Mouse (Mus musculus) intestine, embryonic 14.5 days (tissue): Measurements from ENCODE around the gene Limk2. TPM values are rescaled to one million over a fixed set of nuclear protein-coding genes. Genes with fewer than 3 reads are reported as not detected.

ENCODE experiments used
- ATAC-seq: fragments of 200-750 bp; cut with Nextera tagmentation; replicated peaks from 2 replicates; pipeline ENCODE4 v1.8.0; 2017; ENCODE audit warnings: low read depth, moderate number of reproducible peaks, moderate TSS enrichment, moderate library complexity; ENCODE audit not compliant: low FRiP score, low TSS enrichment
- DNase-seq: peaks from one replicate; pipeline ENCODE4 v3.0.0-alpha.2; 2018; ENCODE audit warnings: low spot score
- H3K27ac ChIP-seq: fragments of 300-500 bp; sonication (generic); 2 replicates; pipeline ENCODE4 v1.5.1; 2014; ENCODE audit warnings: low read depth, mild to moderate bottlenecking, control low read depth
- H3K27me3 ChIP-seq: fragments of 300-500 bp; sonication (generic); replicated peaks from 2 replicates; pipeline ENCODE4 v1.6.1; 2014; ENCODE audit warnings: low read length, control low read depth; ENCODE audit not compliant: control insufficient read depth, insufficient read depth
- H3K36me3 ChIP-seq: fragments of 300-500 bp; sonication (generic); 2 replicates; pipeline ENCODE4 v1.6.1; 2014; ENCODE audit warnings: low read length, control low read depth; ENCODE audit not compliant: control insufficient read depth, insufficient read depth
- H3K4me1 ChIP-seq: fragments of 300-500 bp; sonication (generic); replicated peaks from 2 replicates; pipeline ENCODE4 v1.6.1; 2014; ENCODE audit warnings: low read length, control low read depth, mixed read lengths; ENCODE audit not compliant: control insufficient read depth, insufficient read depth
- H3K4me2 ChIP-seq: fragments of 300-500 bp; sonication (generic); 2 replicates; pipeline ENCODE4 v1.6.1; 2014; ENCODE audit warnings: low read length
- H3K4me3 ChIP-seq: fragments of 300-500 bp; sonication (generic); 2 replicates; pipeline ENCODE4 v1.5.1; 2014; ENCODE audit warnings: low read depth, low read length, control low read depth, mixed read lengths
- H3K9ac ChIP-seq: fragments of 300-500 bp; sonication (generic); 2 replicates; pipeline ENCODE4 v1.6.1; 2014; ENCODE audit warnings: mild to moderate bottlenecking, low read length
- H3K9me3 ChIP-seq: fragments of 300-500 bp; sonication (generic); 2 replicates; pipeline ENCODE4 v1.6.1; 2016; ENCODE audit warnings: low read length, control low read depth; ENCODE audit not compliant: control insufficient read depth
- WGBS: fragments of 180-500 bp; shearing (Covaris S2); extraction: QIAGEN DNeasy Blood & Tissue Kit; methylation state at CpG from one replicate; pipeline ENCODE4 v1.1.7; 2014; 5-methylcytosine and 5-hydroxymethylcytosine counted together
- polyA plus RNA-seq: library from polyadenylated mRNA; unstranded; fragments of >200 nt; fragmentation: Nextera tagmentation; extraction: Ambion mirVana; gene quantifications from 2 replicates; pipeline ENCODE4 v1.2.1, GENCODE M21; 2014

Limk2 gene
- polyA plus RNA-seq, 1 experiment from 2014 or later = 62.8 TPM

- Histone ChIP-seq H3K9me3 (no peaks in the 10 kb centered on the region), H3K4me1 (no peaks in the 10 kb centered on the region), H3K27me3 (no peaks in the 10 kb centered on the region), H3K4me2 (no peak overlapping the region), H3K36me3 (no peaks in the 10 kb centered on the region; the same call in 1 of the 2 replicates), H3K27ac (no peak overlapping the region), H3K9ac (no peak overlapping the region), H3K4me3 (no peak overlapping the region)
- DNase-seq (no peak), ATAC-seq (no peak)
- 78% methylated on average over 8 of the region's 8 CpGs for WGBS
Measured at GRCm38 (mm10) chr11:3444875-3445274, 35.9 kb upstream of the Limk2 start.

GRCm38 (mm10) chr11:3443091-3443490 lies 34.1 kb upstream of the Limk2 start:
- 89% methylated on average over 2 of the region's 2 CpGs for WGBS
- Histone ChIP-seq H3K9me3 (no peaks in the 10 kb centered on the region), H3K4me3 (no peak overlapping the region), H3K4me2 (no peak overlapping the region), H3K9ac (no peak overlapping the region), H3K36me3 (no peaks in the 10 kb centered on the region; the same call in 1 of the 2 replicates), H3K27ac (no peak overlapping the region), H3K4me1 (no peaks in the 10 kb centered on the region), H3K27me3 (no peaks in the 10 kb centered on the region)
- ATAC-seq = no peak
- DNase-seq = no peak

DNA sequence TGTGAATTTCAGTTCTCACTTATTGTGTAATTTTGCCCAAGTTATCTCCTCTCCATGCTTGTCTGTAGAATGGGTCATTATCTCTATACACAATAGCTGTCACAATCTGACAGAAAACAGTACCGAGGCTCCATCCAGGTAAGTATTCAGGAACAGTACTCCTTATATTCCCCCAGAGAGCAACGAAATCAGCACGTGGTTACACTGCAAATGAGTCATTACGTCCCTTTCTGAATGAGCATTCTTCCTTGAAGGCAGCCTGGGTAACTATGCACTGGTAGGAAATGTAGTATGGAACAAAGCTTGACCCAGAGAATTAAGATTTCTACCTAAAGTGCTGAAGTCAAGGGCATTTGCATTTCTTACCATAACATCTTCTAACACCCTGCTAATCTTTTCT lies 33.7 kb upstream of the Limk2 start:
- no peak for ATAC-seq
- H3K27ac ChIP-seq = no peak overlapping the region
- H3K9me3 ChIP-seq = no peaks in the 10 kb centered on the region
- no peak for DNase-seq
- WGBS = 81% methylated on average over 4 of the region's 4 CpGs
- H3K4me2 ChIP-seq = no peak overlapping the region
- no peaks in the 10 kb centered on the region for H3K36me3 ChIP-seq
- no peak overlapping the region for H3K9ac ChIP-seq
- no peak overlapping the region for H3K4me3 ChIP-seq
- H3K4me1 ChIP-seq = no peaks in the 10 kb centered on the region
- H3K27me3 ChIP-seq = no peaks in the 10 kb centered on the region

DNA sequence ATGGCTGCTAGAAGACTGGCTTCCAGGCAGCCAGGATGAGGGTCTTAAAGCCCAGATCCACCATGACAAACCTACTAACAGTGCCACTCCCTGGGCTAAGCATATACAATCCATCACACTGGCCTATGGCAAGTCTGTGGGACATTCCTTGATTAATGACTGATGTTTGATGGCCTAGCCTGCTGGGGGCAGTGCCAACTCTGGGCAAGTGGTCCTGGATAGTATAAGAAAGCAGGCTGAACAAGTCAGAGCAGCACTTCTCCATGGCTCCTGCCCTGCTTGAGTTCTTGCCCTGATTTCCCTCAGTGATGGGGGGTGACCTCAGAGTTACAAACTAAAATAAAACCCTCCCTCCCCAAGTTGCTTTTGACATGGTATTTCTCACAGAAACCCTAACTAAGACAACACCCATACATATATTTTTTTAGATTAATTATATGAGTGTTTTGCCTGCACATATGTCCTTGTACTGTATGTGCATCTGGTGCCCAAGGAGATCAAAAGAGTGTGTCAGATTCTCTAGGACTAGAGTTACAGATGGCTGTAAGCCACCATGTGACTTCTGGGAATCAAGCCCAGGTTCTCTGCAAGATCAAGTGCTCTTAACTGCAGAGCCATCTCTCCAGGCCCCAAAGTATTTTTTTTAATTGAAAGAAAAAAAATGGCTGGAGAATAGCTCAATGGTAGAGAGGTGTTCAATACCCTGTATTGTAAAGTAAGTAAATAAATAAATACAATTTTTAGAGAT lies 32.9 kb upstream of the Limk2 start:
- H3K36me3 ChIP-seq = no peaks in the 10 kb centered on the region
- H3K27ac ChIP-seq = no peak overlapping the region
- DNase-seq = no peak
- ATAC-seq = no peak
- no peaks in the 10 kb centered on the region for H3K9me3 ChIP-seq
- H3K4me2 ChIP-seq = no peak overlapping the region
- no peaks in the 10 kb centered on the region for H3K4me1 ChIP-seq
- H3K27me3 ChIP-seq = no peaks in the 10 kb centered on the region
- H3K9ac ChIP-seq = no peak overlapping the region
- no peak overlapping the region for H3K4me3 ChIP-seq

GRCm38 (mm10) chr11:3437621-3438020 lies 28.6 kb upstream of the Limk2 start:
- Histone ChIP-seq H3K4me3 (no peak overlapping the region), H3K27ac (no peak overlapping the region), H3K9ac (no peak overlapping the region), H3K9me3 (no peaks in the 10 kb centered on the region), H3K36me3 (no peaks in the 10 kb centered on the region), H3K4me2 (no peak overlapping the region), H3K27me3 (no peaks in the 10 kb centered on the region), H3K4me1 (no peaks in the 10 kb centered on the region)
- WGBS = 95% methylated on average over 1 of the region's 1 CpGs
- DNase-seq = no peak
- ATAC-seq = no peak

DNA sequence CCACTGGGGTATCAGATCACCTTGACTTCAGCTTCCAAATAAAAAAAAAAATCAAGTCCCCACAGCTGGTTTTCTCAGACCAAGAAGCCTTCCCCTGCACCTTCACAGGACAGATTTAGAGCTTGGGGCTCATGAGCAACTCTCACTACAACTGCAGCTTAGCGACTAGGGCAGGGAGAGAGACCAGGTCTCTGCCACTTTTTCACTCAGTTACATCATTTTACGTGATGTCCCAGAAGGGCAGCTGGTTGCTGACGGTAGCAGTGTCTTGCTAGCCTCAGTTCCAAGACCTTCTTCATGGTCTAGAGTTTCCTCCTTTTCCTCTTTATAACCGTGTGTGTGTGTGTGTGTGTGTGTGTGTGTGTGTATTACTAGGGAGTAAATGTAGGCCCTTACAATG lies 24.8 kb upstream of the Limk2 start:
- WGBS = 88% methylated on average over 4 of the region's 4 CpGs
- ATAC-seq = no peak

DNA sequence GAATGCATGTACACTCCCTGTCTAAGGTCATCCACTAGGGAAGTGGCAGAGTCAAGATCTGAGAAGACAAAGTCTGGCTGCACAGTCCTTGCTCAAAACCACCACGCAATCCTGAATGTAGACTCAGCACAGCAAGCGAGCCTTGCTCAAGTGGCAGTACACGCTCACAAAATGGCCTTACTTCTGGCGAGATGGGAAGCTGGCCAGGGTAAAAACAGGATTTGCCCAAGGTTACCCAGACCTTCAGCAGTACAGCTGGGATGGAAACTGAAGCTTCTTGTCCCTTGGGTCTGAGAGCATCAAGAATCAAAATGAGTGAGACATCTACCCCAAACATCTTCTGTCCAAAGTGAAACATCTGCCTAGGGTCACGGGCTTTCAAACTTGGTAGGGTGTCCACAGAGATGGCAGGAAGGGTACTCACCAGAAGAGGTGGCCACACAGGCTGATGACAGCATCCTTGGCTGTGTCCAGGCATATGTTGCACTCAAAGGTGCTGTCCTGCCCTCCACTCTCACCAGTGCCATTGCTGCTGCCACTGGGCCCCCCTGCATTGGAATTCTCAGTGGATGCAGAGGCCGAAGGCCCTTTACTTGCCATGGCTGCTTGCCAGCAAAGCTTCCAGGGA lies 23.1 kb upstream of the Limk2 start:
- no peaks in the 10 kb centered on the region for H3K27me3 ChIP-seq
- no peak overlapping the region for H3K9ac ChIP-seq
- H3K27ac ChIP-seq = no peak overlapping the region
- no peaks in the 10 kb centered on the region for H3K36me3 ChIP-seq
- 90% methylated on average over 6 of the region's 6 CpGs for WGBS
- H3K4me2 ChIP-seq = no peak overlapping the region
- H3K4me3 ChIP-seq = no peak overlapping the region
- DNase-seq (no peak), ATAC-seq (no peak)
- H3K4me1 ChIP-seq = no peaks in the 10 kb centered on the region
- H3K9me3 ChIP-seq = no peaks in the 10 kb centered on the region

More for the DNA sequence above, 24.8 kb upstream of the Limk2 start:
- Histone ChIP-seq H3K27me3 (no peaks in the 10 kb centered on the region), H3K9me3 (no peaks in the 10 kb centered on the region), H3K4me1 (no peaks in the 10 kb centered on the region), H3K36me3 (no peaks in the 10 kb centered on the region), H3K27ac (no peak overlapping the region), H3K4me2 (no peak overlapping the region), H3K4me3 (no peak overlapping the region), H3K9ac (no peak overlapping the region)
- no peak for DNase-seq

DNA sequence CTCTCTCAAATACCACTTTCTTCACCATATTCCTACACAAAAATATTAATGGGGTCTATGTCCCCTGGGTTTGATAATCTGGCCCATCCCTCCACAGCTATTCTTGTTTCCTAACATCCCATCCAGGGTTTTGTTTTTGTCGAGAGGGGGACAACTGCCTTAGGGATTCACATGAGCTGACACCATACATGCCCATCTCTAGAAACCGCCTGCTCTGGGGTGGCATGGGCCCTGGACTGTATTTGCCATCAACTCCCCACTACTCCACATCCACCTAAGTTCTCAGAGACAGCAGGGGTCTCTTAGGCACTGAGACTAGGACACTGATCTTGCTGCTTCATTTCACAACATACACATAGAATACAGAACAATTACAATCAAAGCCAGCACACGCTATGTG lies 22.5 kb upstream of the Limk2 start:
- WGBS = 92% methylated on average over 3 of the region's 3 CpGs
- no peak for ATAC-seq
- H3K36me3 ChIP-seq = 0 out of 2 replicates have a peak, but pooled peaks cover 3% of the 10 kb centered on the region
- no peaks in the 10 kb centered on the region for H3K27me3 ChIP-seq
- H3K4me2 ChIP-seq = no peak overlapping the region
- no peak overlapping the region for H3K27ac ChIP-seq
- no peak overlapping the region for H3K9ac ChIP-seq
- H3K4me3 ChIP-seq = no peak overlapping the region
- DNase-seq = no peak
- H3K4me1 ChIP-seq = no peaks in the 10 kb centered on the region
- H3K9me3 ChIP-seq = no peaks in the 10 kb centered on the region

- Histone ChIP-seq H3K9me3 (no peaks in the 10 kb centered on the region), H3K4me1 (no peaks in the 10 kb centered on the region), H3K27me3 (no peaks in the 10 kb centered on the region), H3K4me2 (no peak overlapping the region), H3K4me3 (no peak overlapping the region), H3K27ac (no peak overlapping the region), H3K36me3 (peaks cover 25% of the 10 kb centered on the region), H3K9ac (no peak overlapping the region)
- ATAC-seq (no peak), DNase-seq (no peak)
- WGBS = 85% methylated on average over 7 of the region's 7 CpGs
Measured at GRCm38 (mm10) chr11:3428632-3429031, 19.6 kb upstream of the Limk2 start.
